Mouse (Mus musculus): Measurements from ENCODE around the gene Dync2h1. TPM values are rescaled to one million over a fixed set of nuclear protein-coding genes. Genes with fewer than 3 reads are reported as not detected.
"Not testable (repeated sequence)": the region's sequence is repeated elsewhere in the genome, so short reads cannot be mapped to it uniquely, and the experiment has no call there.

The Dync2h1 gene
- 25.7 and 27.9 TPM in 2 replicates for polyA plus RNA-seq (2016; fragmentation: Nextera tagmentation; extraction: Ambion mirVana)

DNA sequence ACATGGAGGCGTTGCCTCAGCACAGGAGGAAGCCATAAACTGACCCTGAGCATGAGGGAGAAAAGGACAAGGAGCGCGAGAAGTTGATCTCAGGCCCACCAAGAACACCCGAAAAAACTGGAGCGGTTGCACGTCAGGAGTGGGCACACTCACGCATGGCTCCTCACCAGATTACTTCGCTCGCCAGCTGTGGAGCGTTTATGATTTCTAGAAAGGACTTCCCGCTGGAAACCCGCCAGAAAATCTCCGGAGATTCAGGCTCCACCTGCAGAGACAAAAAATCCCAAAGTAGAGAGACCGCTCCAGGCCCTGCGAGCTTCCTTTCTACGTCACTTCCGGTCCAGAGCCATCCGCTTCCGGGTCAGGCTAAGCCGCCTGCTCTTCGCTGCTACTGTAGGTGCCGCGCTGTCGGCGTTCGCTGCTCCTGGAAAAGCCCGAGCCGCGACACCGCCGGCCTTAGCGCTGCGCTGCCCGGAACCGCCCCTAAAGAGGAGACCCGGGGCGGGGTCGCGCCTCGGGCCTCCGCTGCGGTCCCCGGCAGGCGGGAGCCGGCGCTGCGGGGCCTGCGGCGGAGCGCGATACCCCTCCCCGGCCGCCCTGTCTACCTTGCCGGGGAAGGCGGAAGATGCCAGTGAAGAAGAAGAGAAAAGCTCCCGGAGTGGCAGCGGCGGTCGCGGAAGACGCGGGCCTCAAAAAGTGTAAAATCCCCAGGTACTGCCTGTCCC, at the start of gene Dync2h1, which contains the start of gene Dcun1d5:
Dync2h1 (minus strand) TSS at position 275 of the 725 bp plus-strand sequence.
Dcun1d5 (plus strand) TSS at position 349 of the 725 bp plus-strand sequence.
- no peaks in the 10 kb centered on the region for H3K9me3 ChIP-seq
- under 1% methylated on average over 62 of the region's 62 CpGs for WGBS
- peak within 1 kb of the TSS; percentile 93 for H3K4me3 ChIP-seq
- DNase-seq (ENCODE audit: extremely low spot score, low spot score) = peak; percentile 91
- peaks cover 32% of the 10 kb centered on the region for H3K36me3 ChIP-seq (replicated peaks)
- H3K4me1 ChIP-seq = peaks cover 21% of the 10 kb centered on the region
- H3K27ac ChIP-seq = peak within 1 kb of the TSS; percentile 92
- no peaks in the 10 kb centered on the region for H3K27me3 ChIP-seq (ENCODE audit: poor library complexity, severe bottlenecking)

DNA sequence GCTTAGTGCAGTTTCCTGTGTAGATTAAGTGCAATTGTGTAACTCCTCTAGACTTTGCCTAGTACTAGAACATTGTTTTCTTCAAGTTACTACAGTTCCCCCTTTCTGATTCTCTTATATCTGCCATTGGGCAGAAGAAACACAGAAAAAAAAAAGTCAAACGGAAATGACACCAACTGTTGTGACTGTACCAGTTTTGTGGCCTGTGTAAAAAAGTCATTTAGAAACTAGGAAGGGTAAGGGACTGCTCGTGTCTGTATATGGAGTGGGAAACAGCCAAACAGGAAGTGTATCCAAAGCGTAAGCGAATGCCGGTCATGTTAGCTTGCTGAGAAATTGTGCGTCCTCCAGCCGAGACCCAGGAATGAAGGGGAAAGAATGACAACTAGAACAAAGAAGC, 37.2 kb upstream of the Dync2h1 start:
- Histone ChIP-seq H3K27me3 (ENCODE audit: poor library complexity, severe bottlenecking) (no peaks in the 10 kb centered on the region), H3K4me3 (no peak overlapping the region), H3K4me1 (no peaks in the 10 kb centered on the region), H3K36me3 (replicated peaks) (peaks cover 4% of the 10 kb centered on the region; the same call in 1 of the 2 replicates), H3K9me3 (no peaks in the 10 kb centered on the region), H3K27ac (no peak overlapping the region)
- no peak for DNase-seq (ENCODE audit: extremely low spot score, low spot score)
- WGBS = 91% methylated on average over 7 of the region's 7 CpGs

DNA sequence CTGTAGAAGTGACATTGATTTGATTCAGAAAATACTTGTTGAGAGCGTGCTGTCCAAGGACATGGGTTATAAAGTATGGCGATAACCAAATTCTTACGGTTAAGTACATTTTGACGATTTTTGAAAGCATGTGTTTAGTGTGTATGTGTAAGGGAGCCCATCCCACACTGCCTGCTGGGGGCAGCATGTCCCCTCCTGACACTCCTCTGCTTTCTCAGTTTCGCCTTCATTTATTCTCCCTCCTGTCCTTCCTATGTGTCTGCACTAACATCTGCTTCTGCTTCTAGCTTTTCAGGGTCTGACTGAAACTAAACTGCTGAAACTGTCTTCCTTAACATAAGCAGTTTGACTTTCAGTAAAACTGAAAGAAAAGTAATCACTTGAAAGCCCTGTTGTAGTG, 36.8 kb upstream of the Dync2h1 start:
- Histone ChIP-seq H3K27ac (no peak overlapping the region), H3K9me3 (no peaks in the 10 kb centered on the region), H3K4me3 (no peak overlapping the region), H3K36me3 (replicated peaks) (peaks cover 4% of the 10 kb centered on the region; the same call in 1 of the 2 replicates), H3K4me1 (no peaks in the 10 kb centered on the region), H3K27me3 (ENCODE audit: poor library complexity, severe bottlenecking) (no peaks in the 10 kb centered on the region)
- DNase-seq (ENCODE audit: extremely low spot score, low spot score) = no peak
- WGBS = 93% methylated on average over 5 of the region's 5 CpGs

DNA sequence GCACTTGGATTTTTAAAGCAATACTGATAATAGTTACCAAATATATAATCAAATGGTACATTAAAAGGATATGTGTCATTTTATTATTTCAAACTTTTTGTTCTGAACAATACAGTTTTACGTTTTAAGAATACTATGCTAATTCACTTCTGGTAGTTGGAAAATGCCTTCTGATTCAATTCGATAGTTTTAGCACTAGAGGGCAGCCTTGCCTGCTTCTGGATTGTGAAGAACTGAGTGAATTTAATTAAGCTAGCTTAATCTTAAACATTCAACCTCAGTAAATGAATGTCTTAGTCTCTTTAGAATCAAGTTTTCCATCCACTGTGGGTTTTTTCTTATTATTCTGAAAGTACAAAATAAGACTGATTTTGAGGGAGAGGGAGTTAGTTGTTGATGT, 32.0 kb upstream of the Dync2h1 start:
- H3K36me3 ChIP-seq (replicated peaks) = peaks cover 26% of the 10 kb centered on the region
- H3K4me1 ChIP-seq = no peaks in the 10 kb centered on the region
- H3K4me3 ChIP-seq = no peak overlapping the region
- H3K27ac ChIP-seq = no peak overlapping the region
- no peaks in the 10 kb centered on the region for H3K27me3 ChIP-seq (ENCODE audit: poor library complexity, severe bottlenecking)
- no peak for DNase-seq (ENCODE audit: extremely low spot score, low spot score)
- WGBS = 51% methylated on average over 2 of the region's 2 CpGs
- no peaks in the 10 kb centered on the region for H3K9me3 ChIP-seq

DNA sequence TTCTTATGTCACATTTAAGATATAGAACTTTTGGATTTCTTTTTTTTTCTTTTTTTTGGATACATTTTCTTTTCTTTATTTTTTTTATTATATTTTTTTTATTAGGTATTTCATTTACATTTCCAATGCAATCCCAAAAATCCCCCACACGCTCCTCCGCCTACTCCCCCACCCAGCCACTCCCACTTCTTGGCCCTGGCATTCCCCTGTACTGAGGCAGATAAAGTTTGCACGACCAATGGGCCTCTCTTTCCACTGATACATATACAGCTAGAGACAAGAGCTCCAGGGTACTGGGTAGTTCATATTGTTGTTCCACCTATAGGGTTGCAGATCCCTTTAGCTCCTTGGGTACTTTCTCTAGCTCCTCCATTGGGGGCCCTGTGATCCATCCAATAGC, 6.4 kb upstream of the Dync2h1 start:
- DNase-seq (ENCODE audit: extremely low spot score, low spot score); H3K27me3 ChIP-seq (ENCODE audit: poor library complexity, severe bottlenecking); H3K9me3 ChIP-seq; H3K4me1 ChIP-seq; H3K27ac ChIP-seq; H3K4me3 ChIP-seq: not testable (repeated sequence)
- H3K36me3 ChIP-seq (replicated peaks) = peaks cover 42% of the 10 kb centered on the region
- 90% methylated on average over 3 of the region's 3 CpGs for whole genome bisulfite sequencing

DNA sequence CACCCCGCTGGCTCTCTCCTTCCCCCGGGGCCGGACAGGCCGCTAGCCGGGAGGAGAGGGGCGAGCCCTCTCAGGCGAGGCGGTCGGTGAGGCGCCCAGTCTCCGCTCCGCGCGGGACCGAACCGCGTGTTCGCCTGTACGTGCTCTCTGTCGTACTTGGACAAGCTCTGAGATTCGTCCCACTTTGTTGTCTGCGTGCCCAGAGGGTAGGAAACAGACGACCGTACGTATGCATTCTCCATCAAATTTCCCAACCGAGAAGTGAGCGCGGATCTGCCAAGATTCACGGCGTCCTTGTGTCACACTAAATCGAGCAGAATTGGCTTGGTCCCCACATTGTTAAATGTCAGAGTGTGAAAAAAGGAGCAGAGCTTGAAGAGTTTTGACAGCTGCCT, 648 bp upstream of the Dync2h1 start:
- Histone ChIP-seq H3K4me3 (peak overlapping the region; percentile 93), H3K4me1 (peaks cover 21% of the 10 kb centered on the region), H3K9me3 (no peaks in the 10 kb centered on the region), H3K27ac (peak overlapping the region; percentile 92), H3K36me3 (replicated peaks) (peaks cover 35% of the 10 kb centered on the region), H3K27me3 (ENCODE audit: poor library complexity, severe bottlenecking) (no peaks in the 10 kb centered on the region)
- under 1% methylated on average over 28 of the region's 31 CpGs for WGBS
- DNase-seq (ENCODE audit: extremely low spot score, low spot score) = peak; percentile 42

DNA sequence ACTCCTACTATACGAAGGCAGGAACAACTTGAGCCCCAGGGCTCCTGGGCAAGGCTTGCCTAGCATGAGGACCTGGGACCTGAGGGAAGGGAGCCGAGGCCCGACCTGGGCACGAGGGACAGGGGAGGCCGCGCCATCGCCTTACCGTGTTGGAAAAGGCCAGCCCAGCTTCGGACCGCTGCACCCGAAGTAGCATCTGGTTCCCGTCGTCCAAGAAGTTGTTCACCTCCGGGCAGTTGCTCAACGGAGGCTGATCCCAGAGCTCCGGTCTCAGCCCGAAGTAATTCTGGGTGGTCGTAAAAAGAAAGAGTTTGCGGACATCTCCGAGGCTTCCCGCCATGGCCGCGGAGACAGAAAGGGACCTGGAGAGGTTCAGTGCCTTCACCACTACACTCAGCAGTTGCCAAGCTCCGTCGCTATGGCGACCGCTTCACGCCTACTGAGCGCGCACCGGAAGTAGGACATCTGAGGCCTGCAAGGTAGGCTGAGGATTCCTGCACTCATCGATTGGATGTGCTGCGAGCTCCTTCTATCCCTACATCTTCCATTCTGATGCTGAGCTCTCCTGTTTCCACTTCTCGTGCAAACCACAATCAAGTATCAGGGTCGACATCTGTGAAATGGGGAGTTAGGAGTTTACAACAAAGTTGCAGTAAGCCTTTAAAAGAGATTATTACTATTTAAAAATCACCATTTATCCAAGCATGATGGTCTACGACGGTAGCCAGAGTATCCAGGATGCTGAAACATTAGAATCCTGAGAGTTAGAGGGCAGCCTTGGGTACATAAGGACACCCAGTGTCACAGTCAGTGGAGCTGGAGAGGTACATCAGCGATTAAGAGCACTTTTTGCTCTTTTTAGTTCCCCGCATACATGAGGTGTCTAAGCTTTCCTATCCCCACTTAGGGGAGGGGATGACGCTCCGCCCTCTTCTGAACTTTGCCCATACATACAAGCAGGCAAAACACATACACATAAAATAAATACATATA, 7.3 kb downstream of the Dync2h1 start:
- Histone ChIP-seq H3K4me1 (peaks cover 18% of the 10 kb centered on the region), H3K36me3 (replicated peaks) (peaks cover 42% of the 10 kb centered on the region), H3K9me3 (no peaks in the 10 kb centered on the region), H3K4me3 (peak overlapping the region; percentile 73), H3K27me3 (ENCODE audit: poor library complexity, severe bottlenecking) (no peaks in the 10 kb centered on the region), H3K27ac (peak overlapping the region; percentile 86)
- WGBS = 9% methylated on average over 41 of the region's 41 CpGs
- DNase-seq (ENCODE audit: extremely low spot score, low spot score) = peak; percentile 92

DNA sequence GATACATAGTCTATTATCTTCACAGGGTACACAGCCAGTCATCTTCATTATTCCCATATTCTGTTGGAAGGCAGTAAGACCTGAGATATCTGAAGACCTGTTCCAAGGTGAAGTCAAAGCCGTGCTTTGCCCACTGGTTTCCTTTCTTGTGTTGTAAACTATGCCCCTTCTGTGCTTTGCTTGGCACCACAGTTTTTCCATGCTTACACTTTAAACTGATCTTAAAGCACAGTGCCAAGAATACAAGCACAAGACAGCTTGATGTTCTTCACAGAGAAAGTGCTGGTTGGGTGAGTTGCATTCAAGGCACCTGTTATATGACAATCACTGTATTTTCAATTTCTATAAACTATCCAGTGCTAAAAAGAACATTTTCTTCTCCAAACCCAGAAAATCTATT, 10.5 kb downstream of the Dync2h1 start:
- DNase-seq (ENCODE audit: extremely low spot score, low spot score) = no peak
- WGBS = 95% methylated on average over 1 of the region's 1 CpGs

DNA sequence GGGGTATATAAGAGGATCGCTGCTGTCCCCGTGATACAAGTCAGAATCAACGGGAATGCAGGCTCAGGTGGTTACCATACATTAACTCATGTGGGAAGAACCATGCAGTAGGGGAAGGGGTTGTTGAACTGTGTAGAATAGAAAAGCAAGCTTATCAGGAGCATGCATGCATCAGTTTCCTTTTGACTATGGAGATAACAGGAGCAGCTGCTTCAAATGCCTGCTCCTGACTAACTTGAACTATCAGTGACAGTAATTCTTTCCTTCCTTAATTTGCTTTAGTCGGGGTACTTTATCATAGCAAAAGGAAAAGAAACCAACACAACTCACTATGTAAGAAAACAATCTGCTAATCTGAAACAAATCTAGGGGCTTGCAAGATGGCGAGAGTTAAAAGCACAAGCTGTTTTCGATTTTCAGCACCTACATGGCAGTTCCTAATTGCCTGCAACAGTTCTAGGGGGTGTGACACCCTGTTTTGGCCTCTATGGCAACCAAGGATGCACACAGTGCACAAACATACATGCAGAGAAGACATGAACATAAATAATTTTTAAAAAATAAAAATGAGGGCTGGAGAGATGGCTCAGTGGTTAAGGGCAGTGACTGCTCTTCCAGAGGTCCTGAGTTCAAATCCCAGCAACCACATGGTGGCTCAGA, 16.8 kb downstream of the Dync2h1 start:
- Histone ChIP-seq H3K27ac (no peak overlapping the region), H3K36me3 (replicated peaks) (peaks cover 79% of the 10 kb centered on the region), H3K4me3 (no peak overlapping the region), H3K4me1 (no peaks in the 10 kb centered on the region), H3K27me3 (ENCODE audit: poor library complexity, severe bottlenecking) (no peaks in the 10 kb centered on the region), H3K9me3 (no peaks in the 10 kb centered on the region)
- no peak for DNase-seq (ENCODE audit: extremely low spot score, low spot score)
- 88% methylated on average over 6 of the region's 6 CpGs for WGBS

More for the DNA sequence above, 10.5 kb downstream of the Dync2h1 start:
- H3K36me3 ChIP-seq (replicated peaks) = peaks cover 46% of the 10 kb centered on the region
- H3K4me3 ChIP-seq = no peak overlapping the region
- peaks cover 18% of the 10 kb centered on the region for H3K4me1 ChIP-seq
- no peaks in the 10 kb centered on the region for H3K27me3 ChIP-seq (ENCODE audit: poor library complexity, severe bottlenecking)
- H3K9me3 ChIP-seq = no peaks in the 10 kb centered on the region
- no peak overlapping the region for H3K27ac ChIP-seq

DNA sequence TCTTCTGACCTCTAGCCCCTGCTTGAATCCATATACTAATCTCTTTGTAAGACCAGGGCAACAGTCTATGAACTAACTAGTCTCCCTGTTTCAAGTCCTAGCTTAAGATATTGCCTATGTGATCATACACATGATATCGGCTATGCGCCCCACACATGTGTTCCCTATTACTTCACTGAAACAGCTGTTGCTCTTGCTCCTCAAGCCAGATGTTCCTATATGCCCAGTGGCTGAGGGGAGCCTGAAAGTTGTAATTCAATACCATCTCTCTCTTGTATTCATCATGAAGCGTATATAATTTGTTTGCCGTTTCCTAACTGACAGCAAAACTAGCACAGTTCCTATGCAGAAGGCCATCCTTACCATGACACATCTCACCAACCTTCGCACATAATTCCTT, 23.6 kb downstream of the Dync2h1 start:
- no peaks in the 10 kb centered on the region for H3K27me3 ChIP-seq (ENCODE audit: poor library complexity, severe bottlenecking)
- DNase-seq (ENCODE audit: extremely low spot score, low spot score) = no peak
- no peak overlapping the region for H3K4me3 ChIP-seq
- 78% methylated on average over 5 of the region's 5 CpGs for WGBS
- H3K27ac ChIP-seq = no peak overlapping the region
- no peaks in the 10 kb centered on the region for H3K4me1 ChIP-seq
- H3K9me3 ChIP-seq = no peaks in the 10 kb centered on the region
- peaks cover 87% of the 10 kb centered on the region for H3K36me3 ChIP-seq (replicated peaks)

DNA sequence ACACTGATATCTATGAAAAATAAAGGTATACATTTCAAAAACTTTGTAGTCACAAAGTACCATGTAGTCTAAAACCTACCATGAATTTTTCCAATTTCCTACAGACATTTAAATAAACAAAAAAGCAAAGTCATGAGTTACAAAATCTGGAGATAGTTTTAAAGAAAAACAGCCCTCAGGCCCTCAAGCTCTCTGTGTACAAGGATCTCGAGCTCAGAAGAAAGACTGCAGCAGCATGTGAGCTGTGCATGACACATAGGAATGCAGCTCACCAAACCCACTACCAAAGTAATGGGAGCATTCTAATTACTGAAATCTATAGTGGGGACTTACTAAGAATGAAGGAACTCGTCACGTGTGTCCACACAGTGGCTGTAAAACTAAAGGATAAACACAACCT, 24.5 kb downstream of the Dync2h1 start:
- no peaks in the 10 kb centered on the region for H3K4me1 ChIP-seq
- 69% methylated on average over 3 of the region's 3 CpGs for WGBS

DNA sequence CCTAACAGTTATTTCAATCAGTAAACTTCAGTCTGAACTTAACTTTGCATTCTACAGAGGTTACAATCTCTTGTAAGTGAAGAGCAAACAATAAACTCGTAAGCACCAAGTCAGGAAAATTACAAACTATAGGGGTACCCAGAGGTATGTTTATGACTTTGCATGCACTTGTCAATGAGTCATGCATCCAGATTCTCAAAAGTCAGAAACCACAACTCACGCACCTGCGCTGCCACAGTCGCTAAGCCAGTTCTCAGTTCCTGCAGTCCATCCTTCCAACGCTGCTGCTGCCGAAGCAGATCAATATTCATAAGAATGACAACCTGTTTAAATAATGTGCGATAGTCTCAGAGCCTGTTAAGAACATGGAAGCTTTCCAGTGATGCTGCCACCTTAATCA, 25.6 kb downstream of the Dync2h1 start:
- Histone ChIP-seq H3K27ac (no peak overlapping the region), H3K4me1 (no peaks in the 10 kb centered on the region), H3K27me3 (ENCODE audit: poor library complexity, severe bottlenecking) (no peaks in the 10 kb centered on the region), H3K4me3 (no peak overlapping the region), H3K9me3 (no peaks in the 10 kb centered on the region), H3K36me3 (replicated peaks) (peaks cover 82% of the 10 kb centered on the region)
- WGBS = 95% methylated on average over 7 of the region's 7 CpGs
- no peak for DNase-seq (ENCODE audit: extremely low spot score, low spot score)

More for the DNA sequence above, 24.5 kb downstream of the Dync2h1 start:
- peaks cover 87% of the 10 kb centered on the region for H3K36me3 ChIP-seq (replicated peaks)
- H3K9me3 ChIP-seq = no peaks in the 10 kb centered on the region
- no peak overlapping the region for H3K27ac ChIP-seq
- no peak for DNase-seq (ENCODE audit: extremely low spot score, low spot score)
- no peaks in the 10 kb centered on the region for H3K27me3 ChIP-seq (ENCODE audit: poor library complexity, severe bottlenecking)
- H3K4me3 ChIP-seq = no peak overlapping the region
